In the genomic region with DNA sequence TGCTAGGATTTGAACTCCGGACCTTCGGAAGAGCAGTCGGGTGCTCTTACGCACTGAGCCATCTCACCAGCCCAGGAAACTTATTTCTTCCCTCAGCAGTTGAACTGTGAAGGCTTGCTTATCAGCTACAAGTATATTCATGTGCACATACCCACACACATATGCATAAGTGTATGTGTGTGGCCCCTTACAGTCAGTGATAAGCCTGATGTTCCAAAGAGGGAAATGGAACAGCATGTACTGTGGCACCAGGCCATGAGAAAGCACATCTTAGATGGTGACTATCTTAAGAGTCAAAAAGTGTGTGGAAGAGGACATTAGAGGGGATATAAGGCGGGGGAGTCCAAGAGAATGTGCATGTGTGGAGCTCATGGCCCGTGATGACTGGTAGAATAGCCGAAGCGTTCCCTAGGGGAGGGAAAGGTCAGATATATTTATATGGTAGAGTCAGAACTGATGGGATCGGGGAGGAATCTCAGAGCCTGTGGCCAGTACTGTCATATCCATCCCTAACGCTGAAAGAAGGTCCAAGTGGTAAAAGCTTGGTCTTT, we compare ENCODE assay signal across 27 mouse cellular contexts. TPM values are rescaled to one million over a fixed set of nuclear protein-coding genes. Genes with fewer than 3 reads are reported as not detected.
DNase-seq lines count a peak whose midpoint lies in the region; ATAC-seq and TF ChIP-seq lines count a peak whose summit lies in the region.
"Had no signal": no experiment of that assay in that cellular context is flagged by ENCODE, and none has a peak within 500 bp of the region (broad histone marks: within the 10 kb centered on the region; RNA-seq: fewer than 3 reads in every experiment).

No protein-coding gene starts in this region.

- no peak overlapping the region for H3K27ac ChIP-seq in liver, embryonic 11.5 days (ENCODE audit: low read depth, low read length)
- H3K27ac ChIP-seq in liver, embryonic 14.5 days, result no peak overlapping the region
- no peak overlapping the region for H3K27ac ChIP-seq in left cerebral cortex, adult 2 months
- H3K27ac ChIP-seq: embryonic facial prominence, embryonic 13.5 days; forebrain, embryonic 10.5 days; hindbrain, embryonic 12.5 days; hindbrain, postnatal 0 days; kidney, postnatal 0 days; midbrain, embryonic 10.5 days; midbrain, embryonic 15.5 days; neural tube, embryonic 15.5 days; stomach, embryonic 15.5 days had no signal

- H3K36me3 ChIP-seq in liver, embryonic 11.5 days (ENCODE audit: control insufficient read depth, insufficient read depth, low read length), result no peaks in the 10 kb centered on the region
- no peaks in the 10 kb centered on the region for H3K36me3 ChIP-seq in liver, embryonic 14.5 days (replicated peaks; ENCODE audit: control insufficient read depth, insufficient read depth, low read depth)
- H3K36me3 ChIP-seq: embryonic facial prominence, embryonic 13.5 days; forebrain, embryonic 10.5 days; hindbrain, embryonic 12.5 days; midbrain, embryonic 10.5 days; midbrain, embryonic 15.5 days; neural tube, embryonic 15.5 days had no signal

- peak; percentile 40; the same call in 1 of the 2 replicates for TF ChIP-seq EP300 in liver, embryonic 14.5 days (IDR thresholded peaks at IDR 0.05; ENCODE audit: low read depth)

- no peaks in the 10 kb centered on the region; the same call in 1 of the 2 replicates for H3K4me1 ChIP-seq in liver, embryonic 11.5 days (replicated peaks; ENCODE audit: control insufficient read depth, insufficient read depth, low read length)
- H3K4me1 ChIP-seq in liver, embryonic 14.5 days (replicated peaks; ENCODE audit: control insufficient read depth in 2 of 2, insufficient read depth in 2 of 2, low read length in 1 of 2), result peaks cover 4 to 5% of the 10 kb centered on the region in 2 experiments
- H3K4me1 ChIP-seq: hindbrain, embryonic 12.5 days; midbrain, embryonic 15.5 days; neural tube, embryonic 15.5 days; stomach, embryonic 15.5 days had no signal

- H3K4me3 ChIP-seq in liver, embryonic 11.5 days (ENCODE audit: low read depth, low read length), result no peak overlapping the region
- H3K4me3 ChIP-seq in liver, embryonic 14.5 days (ENCODE audit: insufficient read depth in 1 of 2, low read depth in 2 of 2, low read length in 2 of 2), result no peak overlapping the region
- H3K4me3 ChIP-seq in left cerebral cortex, adult 2 months, result no peak overlapping the region
- H3K4me3 ChIP-seq: embryonic facial prominence, embryonic 13.5 days; forebrain, embryonic 10.5 days; hindbrain, embryonic 12.5 days; midbrain, embryonic 10.5 days; midbrain, embryonic 15.5 days; neural tube, embryonic 15.5 days; stomach, embryonic 15.5 days had no signal

- no peaks in the 10 kb centered on the region for H3K27me3 ChIP-seq in liver, embryonic 11.5 days (replicated peaks; ENCODE audit: control insufficient read depth, insufficient read depth, low read length)
- no peaks in the 10 kb centered on the region for H3K27me3 ChIP-seq in liver, embryonic 14.5 days (ENCODE audit: control insufficient read depth, insufficient read depth, low read length)
- H3K27me3 ChIP-seq: CH12.LX; embryonic facial prominence, embryonic 13.5 days; hindbrain, embryonic 12.5 days; midbrain, embryonic 15.5 days; neural tube, embryonic 15.5 days; stomach, embryonic 15.5 days had no signal

- peak; percentile 52 for DNase-seq in gastrocnemius, adult 18-20 months (ENCODE audit: low spot score)
- DNase-seq in gastrocnemius, postnatal 14 days, result no peak
- DNase-seq in liver, embryonic 11.5 days (ENCODE audit: low spot score), result no peak
- DNase-seq in liver, result no peak
- DNase-seq in liver, embryonic 14.5 days (ENCODE audit: low read depth in 3 of 3, low spot score in 3 of 3), result no peak
- DNase-seq in cerebellum, adult 18-20 months, result no peak
- no peak for DNase-seq in left cerebral cortex, adult 2 months (ENCODE audit: extremely low spot score in 1 of 2, low spot score in 2 of 2)
- DNase-seq: adrenal gland, adult 8-10 months; cerebellum, adult 11-12 months; cerebellum, postnatal 10 days; heart, postnatal 36 days; kidney, adult 8-10 months; layer of hippocampus, postnatal 36 days; retina, postnatal 1 day; right cerebral cortex, postnatal 14 days had no signal

- H3K4me2 ChIP-seq in liver, embryonic 11.5 days, result no peak overlapping the region
- no peak overlapping the region for H3K4me2 ChIP-seq in liver, embryonic 14.5 days (ENCODE audit: low read depth)
- H3K4me2 ChIP-seq: embryonic facial prominence, embryonic 13.5 days; hindbrain, embryonic 12.5 days; midbrain, embryonic 15.5 days; neural tube, embryonic 15.5 days; stomach, embryonic 15.5 days had no signal

- H3K9me3 ChIP-seq in liver, embryonic 11.5 days (ENCODE audit: control insufficient read depth, low read length), result no peaks in the 10 kb centered on the region
- no peaks in the 10 kb centered on the region for H3K9me3 ChIP-seq in liver, embryonic 14.5 days (ENCODE audit: control insufficient read depth, low read length)
- H3K9me3 ChIP-seq: embryonic facial prominence, embryonic 13.5 days; forebrain, embryonic 10.5 days; hindbrain, embryonic 12.5 days; midbrain, embryonic 10.5 days; midbrain, embryonic 15.5 days; neural tube, embryonic 15.5 days; stomach, embryonic 15.5 days had no signal

- 89% methylated on average over 10 of the region's 10 CpGs for WGBS in liver, embryonic 11.5 days
- WGBS in liver, embryonic 14.5 days (ENCODE audit: insufficient replicate concordance), result 75% methylated on average over 10 of the region's 10 CpGs

- no peak for TF ChIP-seq CTCF in liver, embryonic 14.5 days (IDR thresholded peaks at IDR 0.05; ENCODE audit: low read depth)
- no peak for TF ChIP-seq CTCF in left cerebral cortex, adult 2 months (IDR thresholded peaks at IDR 0.05)

- no peak overlapping the region for H3K9ac ChIP-seq in liver, embryonic 11.5 days (ENCODE audit: low read depth, low read length)
- no peak overlapping the region for H3K9ac ChIP-seq in liver, embryonic 14.5 days (replicated peaks)
- H3K9ac ChIP-seq: embryonic facial prominence, embryonic 13.5 days; hindbrain, embryonic 12.5 days; midbrain, embryonic 15.5 days; neural tube, embryonic 15.5 days; stomach, embryonic 15.5 days had no signal

- 0 out of 2 replicates have a peak, but pooled peaks have one; percentile 58 for ATAC-seq in liver, embryonic 11.5 days (replicated peaks; ENCODE audit: low FRiP score)
- peak; percentile 48 for ATAC-seq in liver, embryonic 14.5 days (ENCODE audit: insufficient read depth)
- ATAC-seq: forebrain, embryonic 16.5 days; hindbrain, postnatal 0 days; intestine, embryonic 16.5 days; midbrain, embryonic 15.5 days had no signal

- intact Hi-C loops in gastrocnemius, postnatal 14 days (cut with DNase I; ENCODE audit: low total_unique reads), result no loop called here
- intact Hi-C loops in left cerebral cortex, adult 2 months (cut with DNase I), result no loop called here

RNA-seq across cellular contexts. Expression of gene Tbc1d1, which starts 13.0 kb away (rescaled TPM):
- total RNA-seq in gastrocnemius, adult 18-20 months (2021), result 10 to 100 TPM; 57.2 to 73.9 TPM
- total RNA-seq in gastrocnemius, postnatal 14 days (2021), result 10 to 100 TPM; 29.9 to 39.6 TPM
- polyA plus RNA-seq in liver, embryonic 11.5 days (2014; fragmentation: Nextera tagmentation; extraction: Ambion mirVana), result 25.6 and 25.9 TPM in 2 replicates
- 3.5 and 4.8 TPM in 2 replicates for polyA plus RNA-seq in liver, embryonic 14.5 days (2012; rRNA removed)
- 5.6 and 6.7 TPM in 2 replicates for polyA plus RNA-seq in liver, embryonic 14.5 days (2014; fragmentation: Nextera tagmentation; extraction: Ambion mirVana)
- total RNA-seq in left cerebral cortex, adult 2 months (2021), result 10 to 100 TPM; 20.2 to 24.6 TPM
